Mouse (Mus musculus) duodenum, adult 2 months (tissue): ENCODE measurements around the gene Spty2d1. TPM values are rescaled to one million over a fixed set of nuclear protein-coding genes. Genes with fewer than 3 reads are reported as not detected.

Source experiments
- polyA plus RNA-seq: library from polyadenylated mRNA; depleted of rRNA; stranded (reverse); fragments of >200 nt; gene quantifications from 2 replicates; pipeline ENCODE4 v1.2.3, GENCODE M21; 2012; ENCODE audit warnings: low replicate concordance; rRNA removed

The Spty2d1 gene
- 2.0 and 2.1 TPM in 2 replicates for polyA plus RNA-seq

DNA sequence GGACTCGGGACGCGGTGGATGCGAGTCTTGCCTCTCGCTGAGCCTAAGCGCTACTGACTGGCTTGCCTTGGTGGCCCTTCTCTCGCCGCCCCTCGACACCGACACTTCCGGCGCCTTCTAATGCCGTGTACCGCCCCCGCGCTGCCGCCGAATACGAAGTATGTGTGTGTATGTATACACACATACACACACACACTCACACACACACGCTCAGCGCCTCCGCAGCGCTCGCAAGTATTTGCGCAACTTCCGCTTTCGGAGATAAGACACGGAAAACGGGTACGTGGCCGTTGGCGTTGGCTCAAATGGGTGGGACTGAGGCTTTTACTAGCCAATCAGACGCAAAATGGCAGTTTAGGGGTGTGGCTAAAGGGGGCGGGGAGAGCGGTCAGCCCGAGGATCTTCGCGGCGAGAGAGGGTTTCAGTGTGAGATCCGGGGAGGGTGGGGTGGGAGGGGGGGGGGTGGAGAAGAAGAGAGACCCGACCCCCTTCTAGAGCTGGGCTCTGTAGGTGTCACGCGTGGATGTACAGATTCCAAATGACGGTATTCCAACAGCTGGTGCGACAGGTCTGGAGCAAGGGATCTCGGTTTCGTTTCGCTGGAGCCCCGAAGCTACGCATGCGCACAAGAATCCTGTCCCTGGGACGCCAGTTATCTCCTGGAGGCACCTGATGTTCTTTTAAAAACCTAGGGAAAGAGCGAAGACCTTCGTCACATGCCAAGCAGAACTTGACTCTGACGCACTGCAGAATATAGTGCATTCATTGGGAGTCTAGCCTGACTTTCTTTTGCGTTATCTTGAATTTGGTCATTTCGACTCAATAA lies at the start of gene Spty2d1:
TSS of gene Spty2d1 (minus strand) at position 244 of the 826 bp plus-strand sequence.

DNA sequence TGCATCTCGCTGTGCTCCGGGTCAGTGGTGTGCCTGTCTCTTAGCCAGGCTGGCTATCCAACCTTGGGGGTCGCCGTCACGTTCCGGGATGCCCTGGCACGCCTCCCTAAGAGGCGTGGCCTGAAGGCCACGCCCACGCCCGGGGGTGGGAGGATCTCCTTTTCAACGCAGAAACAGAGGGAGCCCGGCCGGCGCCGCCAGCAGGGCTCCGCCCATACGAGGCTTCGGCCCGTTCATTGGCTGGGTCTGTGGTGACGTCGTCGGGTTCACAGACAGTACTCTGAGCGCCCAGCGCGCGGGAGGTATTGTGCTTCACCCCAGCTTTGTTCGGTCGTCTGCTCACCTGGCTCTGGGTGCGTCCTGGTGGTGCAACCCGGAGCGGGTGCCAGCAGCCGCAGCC lies 42.2 kb upstream of the Spty2d1 start, which contains the start of gene Tmem86a:
TSS of gene Tmem86a (plus strand) at position 236 of the 400 bp plus-strand sequence.

DNA sequence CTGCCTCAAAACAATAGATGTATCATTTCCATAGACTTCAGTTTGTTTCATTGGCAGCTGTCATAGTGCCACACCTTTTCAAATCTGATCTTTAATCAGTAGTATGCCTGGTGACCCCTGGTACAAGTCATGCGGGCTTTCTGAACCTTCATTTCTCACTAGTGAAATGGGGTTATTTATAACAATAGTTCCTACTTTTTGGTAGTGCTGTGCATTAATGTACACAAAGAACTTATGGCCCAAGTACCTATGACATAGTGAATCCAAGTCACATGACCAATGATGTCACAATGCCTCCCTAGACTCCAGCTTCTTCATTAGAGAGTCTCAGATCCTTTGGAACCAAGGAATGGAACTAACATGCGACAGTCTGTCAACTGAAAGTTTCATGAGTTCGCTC lies 24.9 kb downstream of the Spty2d1 start, which contains the start of gene Gm9999:
TSS of gene Gm9999 (plus strand) at position 301 of the 400 bp plus-strand sequence.

DNA sequence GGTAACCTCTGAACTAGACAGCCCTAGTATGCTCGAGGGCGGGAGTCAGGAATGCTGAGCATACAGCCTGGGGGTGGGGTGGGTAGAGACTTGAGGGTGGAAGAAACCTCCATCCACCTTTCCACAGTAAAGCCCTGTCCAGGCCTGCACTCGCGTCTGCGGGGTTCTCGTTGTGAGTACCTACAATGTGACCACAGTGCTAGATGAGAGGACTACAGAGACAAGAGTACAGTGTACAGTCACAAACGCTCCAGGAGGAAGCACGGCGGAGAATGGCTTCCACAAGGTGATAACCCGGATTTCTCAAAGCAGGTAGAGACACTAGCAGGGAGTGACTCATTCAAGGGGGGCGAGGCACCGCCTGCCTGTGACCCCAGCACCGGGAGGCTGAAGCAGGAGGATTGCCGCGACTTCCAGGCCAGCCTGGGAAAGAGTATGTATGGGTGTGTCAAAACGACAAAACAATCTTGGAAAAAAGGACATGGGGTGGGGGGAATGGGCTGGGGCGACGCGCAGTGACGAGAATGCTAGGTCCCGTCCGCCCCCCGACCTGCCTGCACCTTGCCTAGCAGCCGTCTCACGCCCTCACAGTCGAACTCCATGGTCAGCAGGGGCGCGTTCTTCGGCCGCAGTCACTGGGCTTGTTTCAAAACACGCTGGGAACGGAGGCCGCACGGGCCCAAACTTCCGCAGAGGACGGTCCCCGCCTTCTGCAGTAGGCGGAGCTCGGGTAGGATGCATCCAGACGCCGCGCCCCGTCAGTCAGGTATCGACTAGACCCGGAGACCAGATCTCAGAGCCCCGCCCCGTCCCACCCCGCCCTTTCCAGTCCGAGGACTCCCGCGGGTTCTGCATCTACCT lies 50.1 kb downstream of the Spty2d1 start, which contains the start of gene Uevld:
TSS of gene Uevld (minus strand) at position 697 of the 861 bp plus-strand sequence.

Other genes starting within 250 kb of the Spty2d1 start
- 15.4 and 20.0 TPM in 2 replicates for gene Hps5, start 212.3 kb downstream of the Spty2d1 start, polyA plus RNA-seq
- gene Gtf2h1, start 212.3 kb downstream of the Spty2d1 start, polyA plus RNA-seq = 2.2 and 4.8 TPM in 2 replicates
- gene Ldha, start 166.9 kb downstream of the Spty2d1 start, polyA plus RNA-seq = 740 and 1,417 TPM in 2 replicates
- gene Ldhc, start 147.2 kb downstream of the Spty2d1 start, polyA plus RNA-seq = not detected in 2 replicates
- gene Tsg101, start 88.4 kb downstream of the Spty2d1 start, polyA plus RNA-seq = 100 and 104 TPM in 2 replicates
- gene Uevld, start 49.9 kb downstream of the Spty2d1 start, polyA plus RNA-seq = 0.74 and 0.77 TPM in 2 replicates
- not detected in 2 replicates for gene Gm9999, start 24.8 kb downstream of the Spty2d1 start, polyA plus RNA-seq
- gene Tmem86a, start 42.2 kb upstream of the Spty2d1 start, polyA plus RNA-seq = 36.9 and 378 TPM in 2 replicates
- gene Ptpn5, start 125.3 kb upstream of the Spty2d1 start, polyA plus RNA-seq = 0.76 and 1.5 TPM in 2 replicates
- not detected in 2 replicates for gene Mrgpra6, start 196.5 kb upstream of the Spty2d1 start, polyA plus RNA-seq
- not detected in 2 replicates for gene Mrgpra9, start 244.4 kb upstream of the Spty2d1 start, polyA plus RNA-seq